Mouse (Mus musculus) v-Abl transformed pro-B cells (cell line): ENCODE results near the gene Sec24c.

Experiments
- in situ Hi-C, 2 experiments: fragments of 400-800 bp; cut with MboI; formaldehyde crosslinking; loops; one replicate each; pipeline ENCODE4 v1.15.1; 2025; ENCODE audit not compliant: unreplicated experiment in 2 of 2

Sec24c gene

GRCm38 (mm10) chr14:20658902-20659301, 15.2 kb upstream of the Sec24c start:
- in situ Hi-C loops, result loop anchor here (5.0 to 25.0 kb wide), 5 partner anchors 82 to 672 kb away; partner anchors contain the start of gene Gng2 (in 1 of the 2)

GRCm38 (mm10) chr14:20659687-20660086, 14.4 kb upstream of the Sec24c start:
- in situ Hi-C loops, result loop anchor here (5.0 to 25.0 kb wide), 6 partner anchors 82 to 672 kb away; partner anchors contain the start of genes Ecd (in 2 of the 2), Fam149b (in 2 of the 2) and Gng2 (in 1 of the 2)

DNA sequence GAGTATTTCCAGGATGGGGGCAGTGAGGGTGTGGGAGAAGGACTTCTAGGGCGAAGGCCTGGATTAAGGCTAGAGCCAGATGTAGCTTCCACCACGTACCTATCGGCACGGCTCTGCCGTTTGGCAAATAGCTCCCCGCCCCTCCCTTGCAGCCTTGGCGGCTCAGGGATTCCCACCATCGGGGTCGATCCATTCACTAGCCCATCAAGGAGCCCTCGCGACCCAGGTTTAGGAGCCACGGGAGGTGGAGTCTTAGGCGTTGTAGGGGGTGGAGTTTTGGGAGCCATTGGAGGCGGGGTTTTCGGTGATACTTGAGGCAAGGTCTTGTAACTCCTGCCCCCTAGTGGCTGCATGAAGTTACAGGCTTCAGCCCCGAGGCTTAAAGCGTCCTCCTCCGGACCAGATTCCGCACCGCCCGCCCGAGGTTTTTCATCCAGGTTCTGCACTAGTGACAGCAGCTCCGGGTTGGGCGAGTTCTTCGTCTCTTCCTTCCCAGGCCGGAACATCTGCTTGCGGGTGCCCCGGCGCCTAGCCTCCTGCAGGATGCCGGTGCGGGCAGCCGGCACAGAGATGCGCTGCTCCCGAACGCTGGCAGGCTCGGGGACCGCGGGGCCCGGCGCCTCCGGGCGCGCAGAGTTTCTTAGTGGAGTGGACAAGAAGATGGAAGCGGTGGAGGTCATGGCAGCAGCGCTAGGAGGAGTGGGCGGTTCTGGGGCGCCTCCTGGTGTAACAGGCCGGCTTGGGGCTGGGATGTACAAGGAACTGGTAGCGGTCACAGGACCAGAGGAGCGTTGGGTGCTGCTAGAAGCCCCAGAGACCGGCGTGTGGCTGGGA, 13.1 kb upstream of the Sec24c start:
- in situ Hi-C loops, result loop anchor here (10.0 to 25.0 kb wide), 4 partner anchors 316 to 674 kb away; partner anchors contain the start of genes Ecd (in 2 of the 2), Fam149b (in 2 of the 2) and Gng2 (in 1 of the 2)

DNA sequence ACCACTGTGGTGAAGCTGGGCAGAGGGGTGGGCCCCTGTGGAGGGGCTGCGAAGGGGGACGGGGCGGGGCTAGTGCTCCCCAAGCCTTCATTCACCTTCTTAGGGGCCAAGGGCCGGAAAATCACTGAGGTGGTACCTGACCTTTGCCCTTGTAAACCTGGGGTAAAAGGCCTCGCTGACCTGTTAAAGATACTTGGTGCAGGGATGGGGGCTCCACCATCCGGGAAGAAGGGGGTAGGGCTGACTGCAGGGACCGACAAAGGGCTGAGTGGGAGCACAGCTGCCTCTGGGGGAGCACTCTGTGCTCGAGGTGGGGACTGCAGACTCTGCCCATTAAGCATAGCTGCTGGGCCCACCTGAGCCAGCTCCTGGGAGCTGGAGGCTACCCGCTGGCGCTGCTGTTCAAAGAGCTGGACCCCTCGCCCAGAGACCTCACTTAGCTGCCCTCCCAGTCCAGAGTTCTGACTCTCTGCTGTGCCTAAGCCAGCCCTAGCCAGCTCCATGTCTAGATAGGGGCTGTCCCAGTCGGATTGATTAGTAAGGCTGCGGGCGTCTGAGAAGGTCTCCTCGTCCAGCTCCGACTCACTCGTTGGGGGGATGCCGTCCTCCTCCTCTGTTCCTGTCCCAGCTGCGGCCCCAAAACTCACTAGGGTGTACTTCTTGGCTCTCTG, 12.3 kb upstream of the Sec24c start:
- in situ Hi-C loops, result loop anchor here (10.0 to 25.0 kb wide), 4 partner anchors 317 to 674 kb away; partner anchors contain the start of genes Ecd (in 2 of the 2), Fam149b (in 2 of the 2) and Gng2 (in 1 of the 2)

DNA sequence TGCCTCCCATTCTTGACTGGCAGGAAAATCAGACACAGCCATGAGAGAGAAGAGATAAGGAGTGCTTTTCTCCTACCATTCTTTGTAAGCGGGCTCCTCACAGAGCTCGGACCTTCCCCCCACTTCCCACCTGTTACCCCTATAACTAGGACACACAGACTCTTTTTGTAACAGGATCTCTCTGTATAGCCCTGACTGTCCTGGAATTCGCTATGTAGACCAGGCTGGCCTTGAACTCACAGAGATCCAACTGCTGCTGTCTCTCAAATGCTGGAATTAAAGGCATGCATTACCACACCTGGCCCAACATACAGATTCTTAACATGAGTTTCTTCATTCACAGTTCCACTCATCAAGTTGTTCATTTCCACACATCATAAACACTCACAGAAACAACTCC, 11.4 kb upstream of the Sec24c start:
- in situ Hi-C loops, result loop anchor here (10.0 to 25.0 kb wide), 4 partner anchors 318 to 675 kb away; partner anchors contain the start of genes Ecd (in 2 of the 2), Fam149b (in 2 of the 2) and Gng2 (in 1 of the 2)

DNA sequence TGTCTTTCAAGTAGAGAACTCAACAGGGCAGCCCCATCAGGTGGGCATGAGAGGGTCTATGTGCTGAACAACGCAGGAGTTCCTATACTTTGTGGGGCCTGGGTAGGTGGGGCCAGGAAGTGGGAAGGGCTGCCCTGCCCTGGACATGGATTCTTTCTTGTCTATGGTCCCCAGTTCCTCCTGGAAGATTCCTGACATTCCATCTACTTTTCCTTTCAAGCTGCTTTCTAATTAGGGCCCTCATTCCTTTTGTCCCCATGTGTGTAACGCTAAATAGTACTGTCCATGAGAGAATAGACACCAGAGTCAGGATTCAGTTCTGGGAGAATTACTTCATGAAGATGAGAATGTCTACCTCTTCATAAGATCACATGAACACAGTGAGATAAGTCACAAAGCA, 10.5 kb upstream of the Sec24c start:
- in situ Hi-C loops, result loop anchor here (10.0 to 25.0 kb wide), 4 partner anchors 319 to 676 kb away; partner anchors contain the start of genes Ecd (in 2 of the 2), Fam149b (in 2 of the 2) and Gng2 (in 1 of the 2)

GRCm38 (mm10) chr14:20664436-20664835, 9.7 kb upstream of the Sec24c start:
- in situ Hi-C loops, result loop anchor here (10.0 to 25.0 kb wide), 4 partner anchors 320 to 677 kb away; partner anchors contain the start of genes Ecd (in 2 of the 2), Fam149b (in 2 of the 2) and Gng2 (in 1 of the 2)

DNA sequence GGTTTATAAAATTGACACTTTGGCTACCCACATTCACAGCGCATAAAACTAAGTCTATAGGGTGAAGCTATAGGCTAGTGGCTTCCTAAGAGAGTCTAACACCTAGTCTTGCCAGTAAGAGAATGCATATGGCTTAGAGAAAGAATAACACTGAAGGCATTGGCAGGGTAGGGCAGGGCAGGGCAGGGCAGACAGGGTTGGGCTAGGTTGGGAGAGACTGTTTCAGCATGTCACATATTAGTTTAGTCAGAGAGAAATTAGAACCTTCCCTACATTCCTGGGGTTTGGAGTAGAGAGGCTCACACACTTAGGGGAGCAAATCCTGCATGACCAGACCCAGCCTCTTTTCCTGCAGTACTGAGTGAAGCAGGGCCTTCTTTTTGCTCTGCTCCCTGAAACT, 6.6 kb upstream of the Sec24c start:
- in situ Hi-C loops, result loop anchor here (10.0 to 25.0 kb wide), 4 partner anchors 323 to 680 kb away; partner anchors contain the start of genes Ecd (in 2 of the 2), Fam149b (in 2 of the 2) and Gng2 (in 1 of the 2)

DNA sequence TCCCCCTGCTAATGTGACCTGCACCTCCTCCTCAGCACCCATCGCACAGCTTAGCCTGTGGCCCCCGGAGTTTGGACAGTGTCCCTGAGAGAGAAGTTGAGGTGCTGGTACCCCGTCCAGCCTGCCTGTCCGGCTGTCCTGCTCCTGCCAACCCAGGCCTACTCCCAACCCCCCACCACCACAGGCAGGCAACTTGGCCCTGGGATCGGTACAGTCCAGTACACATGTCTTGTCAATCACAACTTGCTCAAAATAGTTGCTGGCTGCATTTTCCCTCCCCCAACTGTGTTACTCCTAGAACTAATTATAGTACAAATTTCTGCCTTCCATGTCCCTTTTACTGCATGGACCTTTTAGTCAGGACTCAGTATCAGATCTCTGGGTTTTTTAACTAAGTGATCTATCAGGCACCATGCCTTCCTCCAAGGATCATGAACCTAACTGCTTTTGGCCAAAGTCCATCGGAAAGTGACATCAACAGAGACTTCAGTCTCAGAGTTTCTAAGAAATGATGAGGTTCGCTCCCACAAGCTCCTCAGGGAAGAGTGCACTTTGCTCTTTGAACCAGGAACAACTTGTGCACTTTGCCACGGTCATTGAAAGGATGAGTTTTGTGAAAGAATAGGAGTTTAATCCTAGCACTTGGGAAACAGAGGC, 5.8 kb upstream of the Sec24c start, which contains the start of gene Synpo2l:
TSS of gene Synpo2l (minus strand) at position 201 of the 657 bp plus-strand sequence.
- in situ Hi-C loops, result loop anchor here (10.0 to 25.0 kb wide), 4 partner anchors 323 to 681 kb away; partner anchors contain the start of genes Ecd (in 2 of the 2), Fam149b (in 2 of the 2) and Gng2 (in 1 of the 2)

DNA sequence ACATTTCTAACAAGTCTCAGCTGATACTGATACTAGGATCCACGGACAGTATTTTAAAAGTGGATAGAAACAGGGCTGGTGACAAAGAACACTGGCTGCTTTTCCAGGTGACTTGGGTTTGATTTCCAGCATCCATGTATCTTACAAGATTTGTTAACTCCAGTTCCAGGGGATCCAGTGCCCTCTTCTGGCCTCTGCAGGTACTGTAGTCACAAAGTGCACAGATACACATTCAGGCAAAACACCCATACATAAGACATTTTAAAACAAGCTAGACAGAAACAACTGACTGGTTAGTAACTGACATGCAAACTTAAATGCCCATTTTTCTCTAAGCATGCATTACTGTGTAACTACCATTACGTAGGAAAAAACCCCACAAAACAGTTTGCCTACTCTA, 1.1 kb upstream of the Sec24c start:
- in situ Hi-C loops, result loop anchor here (25.0 kb wide), 3 partner anchors 561 to 686 kb away; partner anchors contain the start of gene Gng2 (in 1 of the 2)

- in situ Hi-C loops, result loop anchor here (25.0 kb wide), 3 partner anchors 561 to 686 kb away; partner anchors contain the start of gene Gng2 (in 1 of the 2)
Measured at GRCm38 (mm10) chr14:20673735-20674063, 409 bp upstream of the Sec24c start.

DNA sequence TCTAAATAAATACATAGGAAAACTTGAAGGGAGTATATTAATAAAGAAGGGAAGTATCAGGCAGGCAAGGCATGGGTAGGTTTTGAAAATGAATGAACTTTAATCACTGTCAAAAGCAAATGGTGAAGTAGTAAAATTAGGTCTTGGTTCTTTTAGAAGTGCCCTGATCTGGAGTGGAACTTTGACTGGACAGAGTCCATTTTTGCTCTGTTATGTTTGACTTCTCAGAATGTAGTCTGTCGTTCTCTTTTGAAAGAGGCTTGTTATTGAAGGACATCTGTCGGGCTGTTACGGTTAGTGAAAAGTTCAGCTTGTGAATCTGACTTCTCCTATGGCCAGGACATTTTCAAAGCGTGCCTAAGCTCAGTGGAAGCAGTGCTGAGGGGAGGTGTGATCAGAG, 3.8 kb downstream of the Sec24c start:
- in situ Hi-C loops, result no loop called here

- in situ Hi-C loops, result no loop called here
Measured at GRCm38 (mm10) chr14:20681742-20682141, 7.6 kb downstream of the Sec24c start.

DNA sequence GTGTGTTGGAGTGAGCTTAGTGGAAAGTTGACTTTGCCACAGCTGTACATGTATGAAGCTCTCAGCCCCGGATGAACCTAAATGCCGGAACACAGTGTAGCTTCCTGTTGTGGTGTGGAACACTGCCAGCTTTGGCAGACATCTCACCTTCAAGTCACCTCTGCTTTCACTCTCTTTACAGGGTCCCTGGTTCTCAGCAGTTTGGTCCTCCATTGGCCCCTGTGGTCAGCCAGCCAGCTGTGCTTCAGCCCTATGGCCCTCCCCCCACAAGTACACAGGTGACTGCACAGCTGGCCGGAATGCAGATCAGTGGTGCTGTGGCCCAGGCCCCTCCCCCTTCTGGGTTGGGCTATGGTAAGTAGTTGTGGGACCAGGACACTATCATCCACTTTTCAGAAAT, 8.4 kb downstream of the Sec24c start:
- in situ Hi-C loops, result no loop called here

GRCm38 (mm10) chr14:20686576-20686975, 12.5 kb downstream of the Sec24c start:
- in situ Hi-C loops, result no loop called here

- in situ Hi-C loops, result no loop called here
Measured at GRCm38 (mm10) chr14:20689009-20689408, 14.9 kb downstream of the Sec24c start.

DNA sequence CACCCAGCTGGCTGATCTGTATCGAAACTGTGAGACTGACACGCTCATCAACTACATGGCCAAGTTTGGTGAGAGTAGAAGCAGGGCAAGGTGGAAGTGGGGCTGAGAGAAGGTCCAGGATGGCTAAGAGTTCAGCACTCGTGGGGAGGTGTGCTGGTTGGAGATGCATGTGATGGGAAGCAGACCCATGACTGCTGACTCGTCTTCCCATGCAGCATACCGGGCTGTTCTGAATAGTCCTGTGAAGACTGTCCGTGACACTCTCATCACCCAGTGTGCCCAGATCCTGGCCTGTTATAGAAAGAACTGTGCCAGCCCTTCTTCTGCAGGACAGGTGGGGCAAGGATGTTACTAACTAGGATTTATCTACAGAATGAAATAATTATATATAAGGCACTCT, 17.7 kb downstream of the Sec24c start:
- in situ Hi-C loops, result no loop called here

DNA sequence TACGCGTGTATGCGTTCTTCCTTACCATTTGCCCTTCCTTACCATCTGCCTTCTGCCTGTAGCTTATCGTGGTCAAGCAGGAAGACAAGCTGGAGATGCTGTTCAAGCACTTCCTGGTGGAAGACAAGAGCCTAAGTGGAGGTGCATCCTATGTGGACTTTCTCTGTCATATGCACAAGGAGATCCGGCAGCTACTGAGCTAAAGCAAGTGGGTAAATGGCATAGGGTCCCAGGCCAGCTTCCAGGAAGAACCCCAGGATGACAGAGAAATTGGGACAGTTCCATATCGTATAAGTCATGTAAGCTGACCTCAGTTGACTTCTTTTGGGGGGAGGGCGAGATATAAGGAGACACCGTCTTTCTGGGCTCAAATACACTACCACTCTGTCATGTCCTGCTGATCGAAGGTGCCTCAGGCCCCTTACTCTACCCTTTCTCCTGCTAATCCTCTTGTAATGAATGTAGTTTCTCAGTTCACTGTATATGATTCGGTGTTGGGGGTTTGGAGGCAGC, 19.5 kb downstream of the Sec24c start:
- in situ Hi-C loops, result no loop called here

- in situ Hi-C loops, result no loop called here
Measured at GRCm38 (mm10) chr14:20694185-20694883, 20.2 kb downstream of the Sec24c start.
